Mouse (Mus musculus) liver, embryonic 12.5 days (tissue): ENCODE measurements around the gene Ivd. TPM values are rescaled to one million over a fixed set of nuclear protein-coding genes. Genes with fewer than 3 reads are reported as not detected.

Source experiments
- ATAC-seq: fragments of 200-750 bp; cut with Nextera tagmentation; 2 replicates; pipeline ENCODE4 v1.8.0; 2017; ENCODE audit warnings: moderate number of reproducible peaks, mild to moderate bottlenecking, moderate library complexity
- H3K27ac ChIP-seq: fragments of 300-500 bp; sonication (generic); 2 replicates; pipeline ENCODE4 v1.5.1; 2016; ENCODE audit warnings: mild to moderate bottlenecking
- H3K27me3 ChIP-seq: fragments of 300-500 bp; sonication (generic); replicated peaks from 2 replicates; pipeline ENCODE4 v1.6.1; 2016; ENCODE audit warnings: mild to moderate bottlenecking, moderate library complexity
- H3K36me3 ChIP-seq: fragments of 300-500 bp; sonication (generic); 2 replicates; pipeline ENCODE4 v1.6.1; 2016; ENCODE audit warnings: mild to moderate bottlenecking, moderate library complexity
- H3K4me1 ChIP-seq: fragments of 300-500 bp; sonication (generic); 2 replicates; pipeline ENCODE4 v1.6.1; 2016
- H3K4me2 ChIP-seq: fragments of 300-500 bp; sonication (generic); 2 replicates; pipeline ENCODE4 v1.6.1; 2016; ENCODE audit warnings: mild to moderate bottlenecking, moderate library complexity
- H3K4me3 ChIP-seq: fragments of 300-500 bp; sonication (generic); 2 replicates; pipeline ENCODE4 v1.5.1; 2016; ENCODE audit warnings: mild to moderate bottlenecking, moderate library complexity
- H3K9ac ChIP-seq: fragments of 300-500 bp; sonication (generic); 2 replicates; pipeline ENCODE4 v1.6.1; 2016; ENCODE audit warnings: mild to moderate bottlenecking, moderate library complexity
- H3K9me3 ChIP-seq: fragments of 300-500 bp; sonication (generic); replicated peaks from 2 replicates; pipeline ENCODE4 v1.6.1; 2016; ENCODE audit warnings: mild to moderate bottlenecking, moderate library complexity
- WGBS: fragments of 180-500 bp; shearing (Covaris S2); methylation state at CpG from one replicate; pipeline ENCODE4 v1.1.7; 2016; ENCODE audit not compliant: insufficient replicate concordance; 5-methylcytosine and 5-hydroxymethylcytosine counted together
- polyA plus RNA-seq: library from polyadenylated mRNA; unstranded; fragments of >200 nt; fragmentation: Nextera tagmentation; extraction: Ambion mirVana; gene quantifications from 2 replicates; pipeline ENCODE4 v1.2.1, GENCODE M21; 2016

Gene Ivd
- 27.9 and 30.8 TPM in 2 replicates for polyA plus RNA-seq

GRCm38 (mm10) chr2:118861454-118862339, at the start of gene Ivd:
Gene Ivd (plus strand): TSS chr2:118861954.
- peak within 1 kb of the TSS; percentile 74 for H3K9ac ChIP-seq
- no peaks in the 10 kb centered on the region for H3K36me3 ChIP-seq
- peaks cover 24% of the 10 kb centered on the region for H3K4me1 ChIP-seq
- WGBS: 2% methylated on average over 34 of the region's 34 CpGs
- ATAC-seq: peak; percentile 100
- peaks cover 11% of the 10 kb centered on the region for H3K27me3 ChIP-seq
- no peaks in the 10 kb centered on the region for H3K9me3 ChIP-seq
- H3K4me3 ChIP-seq: peak within 1 kb of the TSS; percentile 69
- peak within 1 kb of the TSS; percentile 79 for H3K4me2 ChIP-seq
- peak within 1 kb of the TSS; percentile 68 for H3K27ac ChIP-seq

DNA sequence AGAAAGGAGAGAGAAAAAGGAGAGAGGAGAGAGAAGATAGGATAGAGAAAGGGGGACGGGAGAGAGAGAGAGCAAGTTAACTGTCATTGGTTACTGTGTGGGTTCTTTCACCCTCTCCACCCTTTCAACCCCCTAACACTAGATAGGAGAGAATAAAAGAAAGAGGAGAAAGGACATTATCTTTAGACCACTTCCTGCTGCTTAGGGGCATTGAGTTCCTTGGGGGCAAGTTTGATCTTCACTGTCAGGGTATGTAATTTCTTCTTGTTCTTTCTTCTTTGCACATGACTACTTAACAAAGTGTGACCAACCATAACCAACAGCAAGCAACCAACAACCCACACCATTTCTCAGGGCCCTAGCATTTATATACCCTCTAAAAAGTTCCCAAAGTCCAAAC, 49.0 kb upstream of the Ivd start:
- Histone ChIP-seq H3K36me3 (peaks cover 23% of the 10 kb centered on the region), H3K4me1 (peaks cover 27% of the 10 kb centered on the region)
- 15% methylated on average over 1 of the region's 1 CpGs for WGBS

DNA sequence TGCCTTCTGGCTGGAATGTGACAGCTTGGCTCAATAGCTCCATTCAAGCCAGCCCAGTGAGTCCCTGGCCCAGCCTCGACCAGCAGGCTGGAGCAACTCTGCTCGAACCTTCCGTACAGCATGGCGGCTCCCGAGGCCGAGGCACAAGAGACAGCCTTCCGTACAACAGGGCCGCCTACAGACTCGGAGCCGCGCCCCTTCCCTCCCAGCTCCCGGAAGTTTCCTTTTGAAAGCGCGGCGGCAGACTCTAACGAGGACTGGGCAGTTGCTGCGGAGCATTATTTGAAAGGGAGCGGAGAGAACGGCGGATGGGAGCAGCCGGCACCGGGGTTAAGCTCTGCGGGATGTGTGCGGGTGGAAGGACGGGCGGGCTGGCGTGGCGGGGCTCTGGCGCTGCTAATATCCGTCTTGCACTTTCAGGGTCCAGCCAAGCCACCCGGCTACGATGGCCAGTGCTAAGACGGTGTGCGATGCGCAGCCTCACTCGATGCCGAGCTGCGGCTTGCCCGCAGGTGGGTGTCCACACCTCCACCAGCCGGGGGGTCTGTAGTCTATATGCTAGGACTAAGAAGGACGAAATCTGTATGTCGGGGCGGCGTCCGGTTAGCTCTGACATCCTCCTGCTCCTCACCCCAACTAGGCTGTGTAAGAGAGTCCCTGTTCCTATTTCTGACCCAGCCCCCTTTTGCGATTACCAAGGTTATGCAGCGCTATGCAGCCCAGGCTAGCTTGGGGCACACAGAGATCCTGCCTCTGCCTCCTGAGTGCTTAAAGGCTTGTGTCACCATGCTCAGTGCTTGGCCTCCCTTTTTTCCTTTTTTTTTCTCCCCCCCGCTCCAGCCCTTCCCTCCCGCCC, 47.5 kb upstream of the Ivd start, which contains the start of gene Knstrn:
TSS of gene Knstrn (plus strand) at position 23 of the 856 bp plus-strand sequence.
- peak within 1 kb of the TSS; percentile 90 for H3K9ac ChIP-seq
- peak within 1 kb of the TSS; percentile 81 for H3K4me2 ChIP-seq
- no peaks in the 10 kb centered on the region for H3K27me3 ChIP-seq
- peak; percentile 95 for ATAC-seq
- H3K4me1 ChIP-seq: peaks cover 27% of the 10 kb centered on the region
- peaks cover 2% of the 10 kb centered on the region; the same call in 1 of the 2 replicates for H3K9me3 ChIP-seq
- H3K36me3 ChIP-seq: peaks cover 38% of the 10 kb centered on the region
- peak within 1 kb of the TSS; percentile 87 for H3K4me3 ChIP-seq
- peak within 1 kb of the TSS; percentile 91 for H3K27ac ChIP-seq
- WGBS: under 1% methylated on average over 49 of the region's 49 CpGs

More for the DNA sequence above, 49.0 kb upstream of the Ivd start:
- no peak overlapping the region for H3K27ac ChIP-seq
- no peak overlapping the region for H3K4me3 ChIP-seq
- no peaks in the 10 kb centered on the region for H3K9me3 ChIP-seq
- no peaks in the 10 kb centered on the region for H3K27me3 ChIP-seq
- H3K9ac ChIP-seq: no peak overlapping the region
- no peak for ATAC-seq
- no peak overlapping the region for H3K4me2 ChIP-seq

GRCm38 (mm10) chr2:118822800-118823199, 39.0 kb upstream of the Ivd start:
- ATAC-seq: no peak
- peaks cover 91% of the 10 kb centered on the region for H3K36me3 ChIP-seq
- H3K27me3 ChIP-seq: no peaks in the 10 kb centered on the region
- H3K27ac ChIP-seq: no peak overlapping the region
- H3K4me2 ChIP-seq: no peak overlapping the region
- H3K4me3 ChIP-seq: no peak overlapping the region
- no peak overlapping the region for H3K9ac ChIP-seq
- no peaks in the 10 kb centered on the region for H3K4me1 ChIP-seq
- 79% methylated on average over 5 of the region's 5 CpGs for WGBS
- peaks cover 17% of the 10 kb centered on the region; the same call in 1 of the 2 replicates for H3K9me3 ChIP-seq

- Histone ChIP-seq H3K4me1 (no peaks in the 10 kb centered on the region), H3K36me3 (peaks cover 91% of the 10 kb centered on the region), H3K4me2 (no peak overlapping the region), H3K9me3 (peaks cover 13% of the 10 kb centered on the region; the same call in 1 of the 2 replicates), H3K27ac (no peak overlapping the region), H3K4me3 (no peak overlapping the region), H3K9ac (no peak overlapping the region), H3K27me3 (no peaks in the 10 kb centered on the region)
- no peak for ATAC-seq
- 91% methylated on average over 4 of the region's 4 CpGs for WGBS
These were observed 37.4 kb upstream of the Ivd start for GRCm38 (mm10) chr2:118824396-118824795.

GRCm38 (mm10) chr2:118829096-118829495, 32.7 kb upstream of the Ivd start:
- peaks cover 7% of the 10 kb centered on the region; the same call in 1 of the 2 replicates for H3K9me3 ChIP-seq
- ATAC-seq: no peak
- peaks cover 98% of the 10 kb centered on the region for H3K36me3 ChIP-seq
- H3K4me3 ChIP-seq: no peak overlapping the region
- WGBS: 85% methylated on average over 5 of the region's 5 CpGs
- no peak overlapping the region for H3K4me2 ChIP-seq
- no peak overlapping the region for H3K9ac ChIP-seq
- no peaks in the 10 kb centered on the region for H3K27me3 ChIP-seq
- no peak overlapping the region for H3K27ac ChIP-seq
- no peaks in the 10 kb centered on the region for H3K4me1 ChIP-seq

DNA sequence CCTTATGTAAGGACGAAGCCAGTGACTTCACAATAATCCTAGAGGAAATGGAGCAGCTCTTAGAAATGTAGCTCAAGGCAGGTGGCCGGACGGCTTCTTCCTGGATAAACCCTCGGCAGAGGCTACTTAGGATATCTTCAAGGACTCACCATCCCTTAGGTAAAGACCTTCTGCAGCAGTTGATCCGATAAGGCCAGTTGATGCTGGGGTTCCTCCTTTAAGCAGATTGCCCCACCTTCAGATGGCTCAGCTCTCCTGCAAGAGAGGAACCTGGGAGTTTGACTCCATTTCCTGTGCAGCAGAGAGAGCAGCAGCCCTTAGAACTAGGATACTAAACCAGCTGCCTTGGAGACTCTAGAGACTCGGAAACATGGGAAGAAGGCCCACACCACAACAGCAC, 27.7 kb upstream of the Ivd start:
- ATAC-seq: no peak
- 0 out of 2 replicates have a peak, but pooled peaks cover under 1% of the 10 kb centered on the region for H3K27me3 ChIP-seq
- no peak overlapping the region for H3K4me2 ChIP-seq
- no peak overlapping the region for H3K27ac ChIP-seq
- WGBS: 91% methylated on average over 6 of the region's 6 CpGs
- no peak overlapping the region for H3K9ac ChIP-seq
- H3K4me1 ChIP-seq: peaks cover 4% of the 10 kb centered on the region; the same call in 1 of the 2 replicates
- no peaks in the 10 kb centered on the region for H3K9me3 ChIP-seq
- no peak overlapping the region for H3K4me3 ChIP-seq
- peaks cover 73% of the 10 kb centered on the region for H3K36me3 ChIP-seq

DNA sequence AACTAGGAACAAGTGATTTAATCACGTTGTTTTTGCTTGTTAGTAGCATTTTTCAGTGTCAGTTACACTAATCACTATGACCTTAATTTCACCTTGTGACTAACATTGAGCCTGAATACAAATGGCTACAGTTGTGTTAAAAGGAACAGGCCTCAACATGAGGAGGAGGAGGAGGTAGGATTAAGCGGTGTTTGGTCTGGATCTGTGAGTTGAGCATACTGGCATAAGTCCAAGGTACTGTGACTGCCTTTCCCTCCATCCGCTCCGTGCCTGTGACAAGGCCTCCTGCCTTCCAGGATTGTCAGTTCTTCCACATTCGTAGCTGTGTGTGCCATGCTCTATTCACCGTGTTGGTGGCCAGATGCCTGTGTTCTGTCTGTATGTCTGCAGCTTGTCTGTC, 26.6 kb upstream of the Ivd start:
- Histone ChIP-seq H3K27ac (no peak overlapping the region), H3K4me1 (peaks cover 4% of the 10 kb centered on the region; the same call in 1 of the 2 replicates), H3K36me3 (peaks cover 62% of the 10 kb centered on the region), H3K4me2 (no peak overlapping the region), H3K9ac (no peak overlapping the region), H3K9me3 (no peaks in the 10 kb centered on the region), H3K27me3 (0 out of 2 replicates have a peak, but pooled peaks cover 3% of the 10 kb centered on the region), H3K4me3 (no peak overlapping the region)
- 87% methylated on average over 6 of the region's 6 CpGs for WGBS
- no peak for ATAC-seq

DNA sequence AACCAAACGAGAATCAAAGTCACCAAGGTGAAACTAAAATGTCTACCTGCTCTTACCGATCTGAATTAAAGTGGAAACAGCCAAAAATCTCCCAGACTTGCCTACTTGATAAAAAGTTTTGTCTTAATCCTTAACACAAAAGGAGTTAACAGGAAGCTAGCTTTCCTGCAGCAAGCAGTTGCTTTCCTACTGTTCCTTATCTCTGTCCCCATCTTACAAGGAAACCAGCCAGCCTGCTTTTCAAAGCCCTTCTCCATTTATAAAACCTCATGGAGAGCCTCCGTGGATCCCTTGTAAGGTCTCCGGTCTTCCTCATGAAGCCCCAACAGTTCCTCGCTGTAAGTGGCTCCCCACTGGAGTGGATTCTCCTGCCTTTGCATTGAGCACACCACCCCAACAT, 23.4 kb upstream of the Ivd start:
- ATAC-seq: no peak
- H3K4me2 ChIP-seq: no peak overlapping the region
- peaks cover 26% of the 10 kb centered on the region for H3K4me1 ChIP-seq
- no peak overlapping the region for H3K9ac ChIP-seq
- H3K4me3 ChIP-seq: no peak overlapping the region
- WGBS: 21% methylated on average over 5 of the region's 5 CpGs
- no peaks in the 10 kb centered on the region for H3K9me3 ChIP-seq
- peaks cover 30% of the 10 kb centered on the region for H3K36me3 ChIP-seq
- H3K27me3 ChIP-seq: 0 out of 2 replicates have a peak, but pooled peaks cover 9% of the 10 kb centered on the region
- H3K27ac ChIP-seq: no peak overlapping the region

DNA sequence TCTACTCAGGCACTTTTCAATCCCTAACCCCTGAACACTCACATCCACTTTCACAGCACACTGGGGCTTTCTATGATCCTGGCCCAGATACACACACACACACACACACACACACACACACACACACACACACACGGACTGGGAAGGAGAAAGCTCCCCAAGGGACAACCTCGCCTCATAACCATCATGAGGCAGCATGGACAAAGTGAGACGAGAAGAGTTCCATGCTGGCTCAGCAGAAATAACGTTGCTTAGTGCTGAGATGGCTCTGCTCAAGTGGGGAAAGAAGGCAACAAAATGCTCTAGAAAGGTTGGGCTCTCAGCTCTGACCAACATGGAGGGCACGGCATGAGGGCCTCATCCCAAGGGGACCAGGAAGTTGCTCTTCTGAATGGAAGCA, 20.6 kb upstream of the Ivd start:
- ATAC-seq: peak; percentile 48
- 59% methylated on average over 5 of the region's 5 CpGs for WGBS
- Histone ChIP-seq H3K9ac (no peak overlapping the region), H3K9me3 (peaks cover 5% of the 10 kb centered on the region), H3K36me3 (peaks cover 2% of the 10 kb centered on the region), H3K27me3 (0 out of 2 replicates have a peak, but pooled peaks cover 18% of the 10 kb centered on the region), H3K4me1 (peaks cover 26% of the 10 kb centered on the region), H3K27ac (no peak overlapping the region), H3K4me2 (no peak overlapping the region), H3K4me3 (no peak overlapping the region)

- 0 out of 2 replicates have a peak, but pooled peaks cover 18% of the 10 kb centered on the region for H3K27me3 ChIP-seq
- peak overlapping the region; percentile 29 for H3K4me2 ChIP-seq
- H3K4me1 ChIP-seq: peaks cover 26% of the 10 kb centered on the region
- WGBS: 59% methylated on average over 4 of the region's 4 CpGs
- H3K9ac ChIP-seq: no peak overlapping the region
- H3K9me3 ChIP-seq: peaks cover 5% of the 10 kb centered on the region
- H3K36me3 ChIP-seq: no peaks in the 10 kb centered on the region
- peak overlapping the region; percentile 67 for H3K27ac ChIP-seq
- peak; percentile 76 for ATAC-seq
- no peak overlapping the region for H3K4me3 ChIP-seq
These were observed 20.0 kb upstream of the Ivd start for GRCm38 (mm10) chr2:118841774-118842173.
